Mouse (Mus musculus) 416B (cell line): ENCODE measurements around the gene Daglb.

Experiments
- DNase-seq: peaks from one replicate; pipeline ENCODE4 v3.0.0; 2011; ENCODE audit warnings: low read depth

The Daglb gene

GRCm38 (mm10) chr5:143464100-143464756 is at the start of gene Daglb:
Daglb (plus strand) TSS chr5:143464584.
- DNase-seq, result peak; percentile 89

- DNase-seq, result no peak
These were observed 42.9 kb upstream of the Daglb start for GRCm38 (mm10) chr5:143421484-143421883.

GRCm38 (mm10) chr5:143422990-143423389 is 41.4 kb upstream of the Daglb start:
- no peak for DNase-seq

GRCm38 (mm10) chr5:143423899-143424519 is 40.4 kb upstream of the Daglb start:
- DNase-seq, result peak; percentile 78

GRCm38 (mm10) chr5:143434421-143434820 is 30.0 kb upstream of the Daglb start:
- peak; percentile 77 for DNase-seq

GRCm38 (mm10) chr5:143441298-143441697 is 23.1 kb upstream of the Daglb start:
- DNase-seq, result no peak

- no peak for DNase-seq
These were observed 22.6 kb upstream of the Daglb start for GRCm38 (mm10) chr5:143441753-143442152.

- DNase-seq, result no peak
These were observed 713 bp upstream of the Daglb start for GRCm38 (mm10) chr5:143463671-143464070.

GRCm38 (mm10) chr5:143464757-143465118 is 354 bp downstream of the Daglb start:
- DNase-seq, result no peak

- peak; percentile 41 for DNase-seq
These were observed 1.0 kb downstream of the Daglb start for GRCm38 (mm10) chr5:143465156-143466085.

GRCm38 (mm10) chr5:143466891-143467669 is 2.7 kb downstream of the Daglb start:
- DNase-seq, result no peak

GRCm38 (mm10) chr5:143467931-143468330 is 3.5 kb downstream of the Daglb start:
- no peak for DNase-seq

- DNase-seq, result no peak
These were observed 5.2 kb downstream of the Daglb start for GRCm38 (mm10) chr5:143469628-143470027.

- peak; percentile 97 for DNase-seq
These were observed 6.2 kb downstream of the Daglb start for GRCm38 (mm10) chr5:143470421-143471164.

- no peak for DNase-seq
These were observed 6.8 kb downstream of the Daglb start for GRCm38 (mm10) chr5:143471165-143471546.

GRCm38 (mm10) chr5:143471953-143472618 is 7.7 kb downstream of the Daglb start:
- DNase-seq, result no peak

- DNase-seq, result peak; percentile 72
These were observed 10.9 kb downstream of the Daglb start for GRCm38 (mm10) chr5:143475153-143475844.

- no peak for DNase-seq
These were observed 11.6 kb downstream of the Daglb start for GRCm38 (mm10) chr5:143476013-143476412.

GRCm38 (mm10) chr5:143477901-143478300 is 13.5 kb downstream of the Daglb start:
- DNase-seq, result no peak

- DNase-seq, result peak; percentile 90
These were observed 20.6 kb downstream of the Daglb start for GRCm38 (mm10) chr5:143484955-143485354.
